Mouse (Mus musculus) MN1 (cell line): ENCODE measurements around the gene Rin3.

ENCODE experiments used
- DNase-seq: peaks from one replicate; pipeline ENCODE4 v3.0.0-alpha.2; 2016; ENCODE audit warnings: low spot score

The Rin3 gene

DNA sequence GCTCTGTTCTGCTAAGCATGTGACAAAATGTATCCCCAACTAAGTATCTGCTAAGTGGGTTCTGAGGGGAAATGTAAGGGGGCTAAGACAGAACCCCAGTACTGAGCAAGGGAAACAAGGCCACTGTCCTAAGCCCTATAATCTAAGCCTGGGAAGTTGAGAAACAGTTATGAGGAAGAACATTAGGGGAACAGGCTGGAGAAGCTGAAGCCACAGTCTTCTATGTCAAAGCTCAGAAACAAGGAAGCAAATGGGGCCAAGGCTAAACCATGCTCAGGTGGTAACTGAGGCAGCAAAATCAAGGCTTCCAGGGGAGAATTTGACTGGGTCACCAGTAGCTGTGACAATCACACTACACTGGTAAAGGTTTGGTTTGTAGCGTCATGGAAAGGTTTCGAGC is 50.3 kb downstream of the Rin3 start:
- no peak for DNase-seq

DNA sequence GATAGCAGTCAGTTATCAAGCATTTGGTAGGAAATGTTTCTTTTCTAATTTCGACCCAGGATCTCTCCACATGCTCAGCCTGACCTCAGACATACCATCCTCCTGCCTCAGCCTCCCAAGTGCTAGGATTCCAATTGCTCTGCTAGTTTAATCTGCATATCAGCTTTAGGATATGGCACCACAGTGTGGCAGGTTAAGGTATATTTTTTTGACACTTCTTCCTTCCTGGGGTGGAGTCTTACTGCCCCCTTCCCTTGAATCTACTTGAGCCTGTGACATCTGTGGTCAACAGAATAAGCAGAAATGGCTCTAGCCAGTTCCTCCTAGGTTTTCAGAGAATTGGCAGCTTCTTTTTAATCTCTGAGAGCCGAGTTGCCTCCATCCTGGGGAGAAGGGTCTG is 56.2 kb downstream of the Rin3 start:
- no peak for DNase-seq

- DNase-seq, result no peak
Measured at GRCm38 (mm10) chr12:102340471-102340870, 57.6 kb downstream of the Rin3 start.

GRCm38 (mm10) chr12:102342147-102342546 is 59.3 kb downstream of the Rin3 start:
- no peak for DNase-seq

- no peak for DNase-seq
Measured at GRCm38 (mm10) chr12:102342602-102343001, 59.8 kb downstream of the Rin3 start.

DNA sequence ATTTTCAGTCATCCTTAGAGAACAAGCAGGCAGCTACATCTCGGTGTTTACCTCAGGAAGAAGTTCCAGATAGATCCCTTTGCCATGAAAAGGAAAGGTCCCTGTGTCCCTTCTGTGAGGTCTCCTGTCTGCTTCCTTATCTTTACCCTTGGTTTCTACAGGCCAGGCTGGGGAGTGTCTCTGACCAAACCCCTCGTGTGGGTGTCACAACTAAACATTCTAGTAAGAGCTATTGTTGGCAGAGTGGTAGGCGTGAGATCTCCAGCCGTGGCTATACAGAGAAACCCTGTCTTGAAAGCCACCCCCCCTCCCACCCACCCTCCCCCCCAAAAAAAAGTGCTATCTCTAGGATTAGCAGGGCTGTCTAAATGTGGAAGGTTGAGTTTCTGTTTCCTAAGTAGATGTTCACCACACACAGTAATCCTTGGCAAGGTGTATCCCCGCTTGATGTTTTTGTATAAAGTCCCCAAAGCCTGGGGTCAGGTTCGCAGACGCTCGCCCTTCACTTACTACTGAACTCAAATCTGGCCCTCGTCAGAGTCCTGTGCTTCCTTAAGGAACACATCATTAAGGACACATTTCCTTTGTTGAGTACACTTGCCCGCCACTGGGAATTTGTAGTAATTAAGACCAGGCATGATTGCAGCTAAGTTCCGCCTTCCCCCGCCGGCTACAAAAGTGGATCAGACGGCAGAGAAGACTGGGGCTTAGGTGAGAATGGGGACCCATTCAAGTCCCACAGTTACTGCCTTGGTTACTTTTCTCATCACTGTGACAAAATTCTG is 62.4 kb downstream of the Rin3 start:
- DNase-seq, result no peak

DNA sequence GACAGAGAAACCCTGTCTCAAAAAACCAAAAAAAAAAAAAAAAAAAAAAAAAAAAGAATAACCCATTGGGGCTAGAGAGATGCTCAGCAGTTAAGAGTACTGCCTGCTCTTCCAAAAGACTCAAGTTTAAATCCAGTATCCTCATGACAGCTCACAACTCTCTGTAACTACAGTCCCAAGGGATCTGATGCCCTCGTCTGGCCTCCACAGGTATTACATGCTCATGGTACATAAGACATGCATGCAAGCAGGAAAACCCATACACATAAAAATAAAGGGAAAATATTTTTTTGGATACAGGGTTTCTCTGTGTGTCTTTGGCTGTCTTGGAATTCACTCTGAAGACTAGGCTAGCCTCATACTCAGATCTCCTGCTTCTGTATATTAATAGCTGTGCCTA is 63.7 kb downstream of the Rin3 start:
- DNase-seq, result peak; percentile 11

GRCm38 (mm10) chr12:102348447-102348846 is 65.6 kb downstream of the Rin3 start:
- DNase-seq, result no peak

- DNase-seq, result no peak
Measured at GRCm38 (mm10) chr12:102350997-102351396, 68.1 kb downstream of the Rin3 start.

DNA sequence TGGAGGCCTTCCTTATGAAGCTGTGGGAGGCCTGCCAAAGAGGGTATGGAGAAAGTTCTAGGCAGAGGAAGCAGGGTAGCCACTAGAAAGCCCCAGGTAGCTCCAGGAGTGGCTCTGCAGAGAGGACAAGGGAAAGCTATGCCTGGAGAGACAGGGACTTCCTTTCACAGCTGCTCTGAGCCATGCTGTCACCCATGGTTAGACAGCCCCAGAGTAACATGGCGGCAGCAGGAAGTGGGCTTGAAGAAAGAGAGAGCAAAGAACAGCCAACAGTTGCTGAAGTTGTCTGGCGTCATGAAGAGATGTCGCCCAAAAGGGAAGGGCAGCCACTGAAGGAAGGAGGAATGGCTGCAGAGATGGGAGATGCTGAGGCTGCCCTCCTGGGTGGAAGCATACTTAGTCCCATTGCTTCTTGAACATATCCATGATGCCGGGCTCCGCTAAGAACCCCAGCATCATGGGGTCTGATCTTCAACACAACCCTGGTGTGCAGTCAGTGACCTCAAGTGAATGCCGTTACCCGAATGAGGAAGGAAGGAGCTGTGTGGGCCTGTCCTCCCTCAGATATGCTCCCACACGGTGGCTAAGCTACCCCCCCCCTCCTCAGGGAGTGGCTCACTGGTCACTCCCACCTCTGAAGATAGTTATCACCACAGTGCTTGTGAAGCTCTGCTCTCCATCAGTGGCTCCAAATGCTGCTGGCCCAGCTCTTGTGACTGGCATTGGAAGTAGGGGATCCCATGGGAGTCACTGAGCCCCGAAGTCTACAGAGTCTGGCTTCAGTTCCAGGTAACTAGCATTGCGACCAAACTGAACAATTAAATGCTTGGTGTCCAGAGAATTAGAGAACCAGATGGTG is 71.5 kb downstream of the Rin3 start:
- DNase-seq, result no peak

DNA sequence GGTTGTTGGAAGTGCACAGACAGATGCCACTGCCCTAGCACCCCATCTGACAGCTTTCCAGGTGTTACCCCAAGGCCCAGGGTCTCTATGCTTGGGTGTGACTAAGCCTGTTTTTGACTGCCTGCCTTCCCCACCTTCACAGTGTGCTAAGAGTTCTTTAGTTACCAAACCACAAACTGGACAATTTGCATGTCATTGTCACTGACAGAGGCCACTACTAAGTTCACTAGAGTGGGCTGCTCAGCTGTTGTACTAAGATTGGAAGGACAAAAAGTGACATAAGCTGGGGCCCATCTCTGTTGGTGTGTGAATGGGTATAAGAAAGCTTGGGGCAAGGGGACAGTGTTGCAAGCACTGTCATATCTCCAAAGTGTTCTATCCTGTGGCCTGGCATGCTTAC is 72.9 kb downstream of the Rin3 start:
- DNase-seq, result no peak

- DNase-seq, result no peak
Measured at GRCm38 (mm10) chr12:102356781-102357180, 73.9 kb downstream of the Rin3 start.

GRCm38 (mm10) chr12:102359390-102359789 is 76.5 kb downstream of the Rin3 start:
- DNase-seq, result no peak

- no peak for DNase-seq
Measured at GRCm38 (mm10) chr12:102361189-102362161, 78.6 kb downstream of the Rin3 start.

- DNase-seq, result no peak
Measured at GRCm38 (mm10) chr12:102365016-102365415, 82.2 kb downstream of the Rin3 start.

- DNase-seq, result no peak
Measured at GRCm38 (mm10) chr12:102366126-102366816, 83.4 kb downstream of the Rin3 start.

- DNase-seq, result no peak
Measured at GRCm38 (mm10) chr12:102367075-102367474, 84.2 kb downstream of the Rin3 start.

- no peak for DNase-seq
Measured at GRCm38 (mm10) chr12:102368066-102368465, 85.2 kb downstream of the Rin3 start.

- DNase-seq, result no peak
Measured at GRCm38 (mm10) chr12:102368556-102368955, 85.7 kb downstream of the Rin3 start.

DNA sequence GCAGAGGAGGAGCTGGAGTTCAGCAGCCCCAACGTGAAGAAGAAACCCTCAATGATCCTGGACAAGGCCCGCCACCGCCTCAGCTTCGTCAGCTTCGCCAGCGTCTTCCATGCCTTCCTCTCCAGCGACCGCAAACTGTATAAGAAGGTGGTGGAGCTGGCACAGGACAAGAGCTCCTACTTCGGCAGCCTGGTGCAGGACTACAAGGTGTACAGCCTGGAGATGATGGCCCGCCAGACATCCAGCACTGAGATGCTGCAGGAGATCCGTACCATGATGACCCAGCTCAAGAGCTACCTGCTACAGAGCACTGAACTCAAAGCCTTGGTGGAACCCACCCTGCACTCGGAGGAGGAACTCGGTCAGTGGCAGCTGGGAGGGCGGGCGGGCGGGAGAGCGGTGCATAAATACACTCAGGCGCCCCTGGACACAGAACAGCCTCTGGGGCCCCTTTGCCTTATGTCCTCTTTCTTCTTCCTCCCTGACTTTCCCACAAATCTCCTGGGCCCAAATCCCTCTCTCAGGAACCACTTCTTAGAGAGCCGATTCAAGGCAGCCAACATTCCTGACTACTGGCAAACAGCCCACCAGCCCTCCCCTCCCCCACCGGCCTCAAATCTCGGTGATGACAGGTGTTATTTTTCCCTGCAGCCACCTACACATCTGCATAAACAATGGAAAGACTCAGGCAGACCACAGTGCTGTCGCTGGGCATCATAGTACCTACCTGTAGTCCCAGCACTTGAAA is 86.8 kb downstream of the Rin3 start:
- DNase-seq, result no peak
